Mouse (Mus musculus) frontal cortex, postnatal 10 days (tissue): ENCODE results near the gene Hist3h2ba.
A peak's percentile ranks its signal among the peaks of the same experiment; 100 is the strongest.

Experiments
- DNase-seq, 2 experiments: peaks; one replicate each; pipeline ENCODE4 v3.0.0; 2022; ENCODE audit warnings: low spot score in 2 of 2, mixed read lengths in 1 of 2

Gene Hist3h2ba

GRCm38 (mm10) chr11:58985299-58985917 is 36.7 kb downstream of the Hist3h2ba start:
- no peak for DNase-seq

GRCm38 (mm10) chr11:58989166-58989565 is 40.4 kb downstream of the Hist3h2ba start:
- DNase-seq, result no peak

- DNase-seq, result no peak
Measured at GRCm38 (mm10) chr11:58990141-58990540, 41.4 kb downstream of the Hist3h2ba start.

GRCm38 (mm10) chr11:58990794-58991193 is 42.1 kb downstream of the Hist3h2ba start:
- DNase-seq, result no peak

GRCm38 (mm10) chr11:58991911-58992310 is 43.2 kb downstream of the Hist3h2ba start:
- no peak for DNase-seq

- no peak for DNase-seq
Measured at GRCm38 (mm10) chr11:58993091-58993670, 44.5 kb downstream of the Hist3h2ba start.

GRCm38 (mm10) chr11:58994337-58994826 is 45.7 kb downstream of the Hist3h2ba start:
- peak in 1 of 2 experiments; percentile 39 for DNase-seq

- DNase-seq, result no peak
Measured at GRCm38 (mm10) chr11:58995061-58995806, 46.5 kb downstream of the Hist3h2ba start.

GRCm38 (mm10) chr11:58995807-58996370 is 47.2 kb downstream of the Hist3h2ba start:
- no peak for DNase-seq

- no peak for DNase-seq
Measured at GRCm38 (mm10) chr11:58997541-58997940, 48.8 kb downstream of the Hist3h2ba start.
